Mouse (Mus musculus): ENCODE measurements around the gene Dnaja4.
A peak's percentile ranks its signal among the peaks of the same experiment; 100 is the strongest.
"Not testable (repeated sequence)": the region's sequence is repeated elsewhere in the genome, so short reads cannot be mapped to it uniquely, and the experiment has no call there.

The Dnaja4 gene

GRCm38 (mm10) chr9:54698318-54699086 is at the start of gene Dnaja4:
TSS of gene Dnaja4 (plus strand) at chr9:54698873.
- no peak for DNase-seq (ENCODE audit: low read depth, low spot score)

DNA sequence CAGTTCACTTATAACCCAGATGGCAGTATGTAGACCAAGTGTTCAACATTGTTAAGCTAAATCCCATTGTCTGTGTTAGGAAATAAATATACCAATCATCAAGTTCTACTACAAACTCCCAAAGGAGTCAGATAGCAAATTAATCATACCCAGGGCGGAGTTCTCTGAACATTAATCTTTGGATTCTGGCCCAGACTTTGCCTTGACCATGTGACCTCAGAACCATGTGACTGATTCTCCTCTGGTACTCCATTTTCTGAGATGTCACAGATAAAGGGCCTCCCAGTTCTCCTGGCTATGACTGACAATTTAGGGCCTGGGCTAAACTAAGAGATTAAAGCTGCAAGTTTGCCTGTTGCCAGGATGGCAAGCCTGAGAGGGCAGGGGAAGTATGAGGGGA is 49.3 kb upstream of the Dnaja4 start:
- DNase-seq (ENCODE audit: low read depth, low spot score) = no peak

- no peak for DNase-seq (ENCODE audit: low read depth, low spot score)
Measured at GRCm38 (mm10) chr9:54652778-54653177, 45.9 kb upstream of the Dnaja4 start.

- no peak for DNase-seq (ENCODE audit: low read depth, low spot score)
Measured at GRCm38 (mm10) chr9:54655846-54656245, 42.8 kb upstream of the Dnaja4 start.

DNA sequence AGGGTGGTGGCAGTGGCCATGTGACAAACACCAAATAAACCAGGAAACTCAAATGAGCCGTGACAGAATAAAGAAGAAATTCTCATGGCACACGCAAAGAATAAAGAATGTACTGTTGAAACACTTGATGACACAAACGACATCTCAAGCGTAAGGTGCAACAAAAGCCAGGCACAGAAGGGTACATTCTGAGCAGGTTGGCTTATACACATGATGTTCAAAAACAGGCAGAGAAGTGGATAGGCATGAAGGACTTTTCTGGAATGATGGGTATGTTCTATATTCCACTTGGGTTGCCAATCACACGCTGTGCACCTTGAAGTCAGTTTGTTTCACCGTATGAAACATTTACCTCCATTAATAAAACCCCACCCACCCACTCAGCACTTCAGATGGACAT is 42.3 kb upstream of the Dnaja4 start:
- DNase-seq (ENCODE audit: low read depth, low spot score) = no peak

GRCm38 (mm10) chr9:54658773-54659172 is 39.9 kb upstream of the Dnaja4 start:
- DNase-seq (ENCODE audit: low read depth, low spot score) = no peak

DNA sequence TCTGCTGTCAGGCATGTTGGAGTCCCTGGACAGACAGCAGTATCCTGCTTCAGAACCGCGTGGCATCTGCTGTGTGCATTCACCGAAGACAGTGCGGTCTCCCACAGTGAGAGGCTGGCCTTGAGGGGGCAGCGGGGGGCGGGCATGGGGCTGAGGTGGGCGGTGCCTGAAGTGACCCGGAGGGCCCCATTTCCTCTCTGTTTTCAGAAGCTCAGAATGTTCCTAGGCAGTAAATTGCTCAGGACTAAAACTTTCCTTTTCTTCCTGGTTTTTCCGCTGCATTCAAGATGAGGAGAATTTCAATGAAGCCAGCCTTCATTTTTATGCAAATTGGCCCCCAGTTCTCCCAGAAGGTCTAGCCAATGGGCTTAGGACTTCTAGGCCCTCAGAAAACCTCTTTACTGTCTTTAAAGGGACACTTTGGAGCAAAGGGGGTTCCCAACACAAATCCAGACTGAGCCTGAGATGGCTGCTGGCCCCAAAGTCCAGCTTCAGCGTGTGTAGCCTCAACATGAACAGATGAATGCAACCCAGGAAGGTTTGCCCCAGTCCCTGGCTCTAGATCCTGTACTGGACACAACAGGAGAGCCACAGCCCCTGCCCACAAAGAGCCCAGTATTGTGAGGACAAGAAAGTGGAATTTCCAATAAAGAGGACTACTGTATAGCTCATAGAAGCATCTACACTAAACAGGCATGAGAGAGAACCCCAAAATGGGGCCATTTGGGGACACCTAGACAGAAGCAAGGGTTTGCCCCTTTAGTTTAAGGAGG is 36.9 kb upstream of the Dnaja4 start, which contains the start of gene Acsbg1:
Acsbg1 (minus strand) TSS at position 266 of the 773 bp plus-strand sequence.
- DNase-seq (ENCODE audit: low read depth, low spot score) = no peak

GRCm38 (mm10) chr9:54664358-54664757 is 34.3 kb upstream of the Dnaja4 start:
- no peak for DNase-seq (ENCODE audit: low read depth, low spot score)

GRCm38 (mm10) chr9:54666116-54666515 is 32.6 kb upstream of the Dnaja4 start:
- DNase-seq (ENCODE audit: low read depth, low spot score) = no peak

DNA sequence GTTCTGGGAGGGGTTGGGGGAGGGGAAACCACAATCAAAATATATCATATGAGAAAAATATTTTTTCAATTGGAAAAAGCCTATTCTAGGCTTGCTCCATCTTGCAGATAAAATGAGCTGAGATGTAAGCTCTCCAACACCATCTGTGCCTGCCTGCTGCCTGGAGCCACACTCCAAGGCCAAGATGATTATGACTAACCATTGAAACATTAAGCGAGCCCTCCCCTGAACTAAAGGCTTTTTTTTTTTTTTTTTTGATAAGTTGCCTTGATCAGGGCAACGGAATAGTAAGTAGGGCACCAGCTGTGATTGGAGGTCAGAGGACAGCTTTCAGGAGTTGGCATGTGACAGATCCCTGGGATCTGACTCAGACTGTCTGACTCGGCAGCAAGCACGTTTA is 30.2 kb upstream of the Dnaja4 start:
- DNase-seq (ENCODE audit: low read depth, low spot score) = no peak

DNA sequence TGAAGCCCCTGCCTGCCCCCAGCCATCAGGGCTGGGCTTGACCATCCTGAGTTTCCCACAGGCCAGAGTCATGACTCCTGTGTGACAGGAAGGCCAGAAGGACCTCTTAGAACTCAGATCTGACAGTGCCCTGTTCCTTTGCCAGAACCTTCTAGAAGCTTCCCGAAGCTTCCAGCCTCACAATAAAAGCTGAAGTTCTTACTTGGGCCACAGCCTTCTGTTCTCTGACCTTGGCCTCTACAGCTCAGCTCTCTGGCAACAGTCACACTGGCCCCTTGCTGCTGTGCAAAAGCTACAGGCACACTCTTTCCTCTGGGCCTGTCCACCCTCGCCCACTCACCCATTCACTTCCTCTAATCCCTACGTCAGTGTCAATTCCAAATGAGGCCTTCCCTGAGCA is 26.7 kb upstream of the Dnaja4 start:
- no peak for DNase-seq (ENCODE audit: low read depth, low spot score)

DNA sequence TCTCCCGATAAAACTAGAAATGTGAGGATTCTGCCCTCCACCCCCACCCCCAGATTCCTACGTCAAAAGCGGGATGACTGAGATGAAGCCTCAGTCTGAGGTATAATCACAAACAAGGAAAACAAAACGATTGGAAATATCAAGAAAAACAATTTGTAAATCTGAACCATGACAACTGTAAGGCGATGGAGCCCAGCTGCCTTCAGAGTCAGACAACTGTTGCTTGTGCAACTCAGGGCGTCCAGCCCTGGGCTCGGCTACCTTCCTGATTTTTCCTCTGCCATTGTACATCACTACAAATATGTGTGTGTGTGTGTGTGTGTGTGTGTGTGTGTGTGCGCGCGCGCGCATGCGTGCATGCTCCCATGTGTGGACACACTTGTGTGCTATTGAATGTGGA is 24.8 kb upstream of the Dnaja4 start:
- no peak for DNase-seq (ENCODE audit: low read depth, low spot score)

DNA sequence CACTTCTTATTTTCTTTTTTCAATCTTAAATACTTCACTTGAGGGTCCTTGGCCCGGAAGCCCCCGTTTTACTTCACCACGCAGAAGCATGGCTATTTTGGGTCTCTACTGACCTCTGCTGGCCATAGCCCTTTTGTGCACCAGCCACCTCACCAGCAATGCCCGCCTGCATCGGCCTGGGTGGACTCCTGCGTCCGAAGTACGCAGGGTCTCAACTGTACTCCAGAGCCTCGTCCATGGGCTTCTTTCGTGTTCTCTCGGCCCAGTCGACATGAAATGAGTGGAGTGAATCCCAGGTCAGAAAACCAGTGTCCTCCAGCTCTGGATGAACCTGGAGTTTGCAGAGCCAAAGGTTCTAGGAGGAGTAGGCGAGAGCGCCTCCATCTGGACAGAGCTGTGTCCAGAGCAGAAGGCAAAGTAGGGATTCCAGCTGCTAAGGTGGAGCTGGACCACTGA is 22.1 kb upstream of the Dnaja4 start:
- DNase-seq (ENCODE audit: low read depth, low spot score) = peak; percentile 67

DNA sequence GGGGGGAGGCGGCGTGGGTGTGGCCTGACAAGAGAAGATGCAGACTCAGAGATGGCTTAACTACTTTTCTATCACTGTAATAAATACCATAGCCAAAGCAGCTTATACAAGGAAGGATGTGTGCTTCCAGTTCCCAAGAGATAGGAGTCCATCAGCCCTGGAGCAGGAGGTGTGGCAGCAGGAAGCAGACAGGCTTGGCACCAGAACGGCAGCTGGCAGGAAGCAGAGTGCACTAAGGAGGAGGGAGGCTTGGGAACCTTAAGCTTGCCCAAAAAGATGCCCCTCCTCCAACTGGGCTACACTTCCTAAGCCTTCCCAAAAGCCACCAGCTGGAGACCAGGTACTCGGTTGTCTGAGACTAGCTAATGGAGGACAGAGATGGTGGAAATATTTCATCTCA is 15.8 kb upstream of the Dnaja4 start:
- no peak for DNase-seq (ENCODE audit: low read depth, low spot score)

DNA sequence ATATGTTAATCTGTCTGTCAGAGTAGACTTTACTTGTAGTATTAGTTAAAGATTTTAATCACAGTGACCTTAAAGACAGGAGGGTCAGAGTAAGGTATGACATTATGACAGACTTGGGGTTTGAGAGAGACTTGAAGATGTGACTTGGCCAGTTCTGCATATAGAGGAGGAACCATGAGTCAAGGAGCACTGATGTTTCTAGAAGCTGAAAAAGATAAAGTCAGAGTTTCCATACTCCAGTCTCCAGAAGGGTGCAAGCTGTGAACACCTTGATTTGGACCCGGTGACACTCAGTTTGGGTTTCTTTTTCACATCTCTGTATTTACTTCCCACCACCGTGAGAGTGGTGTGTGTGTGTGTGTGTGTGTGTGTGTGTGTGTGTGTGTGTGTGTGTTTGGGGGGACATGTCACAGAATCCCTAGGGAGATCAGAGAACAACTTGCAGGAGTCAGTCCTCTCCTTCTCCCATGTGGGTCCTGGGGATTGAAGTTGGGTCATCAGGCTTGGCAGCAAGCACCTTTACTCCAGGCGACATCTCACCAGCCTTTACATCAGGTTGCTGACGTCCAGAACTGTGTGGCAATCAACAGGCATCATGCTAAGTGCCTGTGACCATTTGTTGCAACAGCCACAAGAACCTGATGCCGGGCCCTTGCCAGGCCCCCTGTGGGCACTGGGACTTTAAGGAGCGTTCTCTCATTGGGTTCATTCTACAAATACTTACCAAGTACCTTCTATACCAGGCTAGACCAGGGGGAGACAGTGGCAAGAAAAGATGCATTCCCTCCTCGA is 14.7 kb upstream of the Dnaja4 start:
- DNase-seq (ENCODE audit: low read depth, low spot score) = no peak

- DNase-seq (ENCODE audit: low read depth, low spot score) = no peak
Measured at GRCm38 (mm10) chr9:54687246-54688236, 11.1 kb upstream of the Dnaja4 start.

GRCm38 (mm10) chr9:54689446-54689845 is 9.2 kb upstream of the Dnaja4 start:
- no peak for DNase-seq (ENCODE audit: low read depth, low spot score)

DNA sequence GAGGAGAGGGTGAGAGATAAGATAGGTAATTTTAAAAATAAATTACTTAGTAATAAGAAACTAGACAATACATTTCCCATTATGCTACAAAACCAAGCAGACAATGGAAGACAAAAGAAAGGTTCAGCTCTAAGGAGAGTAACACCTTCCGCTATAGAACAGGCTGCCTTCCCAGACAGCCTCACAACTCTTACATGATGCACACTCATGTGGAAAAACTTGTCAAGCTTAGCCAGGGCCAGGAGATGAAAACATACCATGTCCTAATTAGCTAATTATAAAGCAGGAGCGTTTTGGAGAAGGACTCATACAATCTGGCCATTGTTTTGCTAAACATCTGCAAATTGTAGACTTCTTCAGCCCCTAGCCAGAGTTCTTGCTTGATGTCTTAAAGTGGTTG is 8.0 kb upstream of the Dnaja4 start:
- not testable (repeated sequence) for DNase-seq (ENCODE audit: low read depth, low spot score)

DNA sequence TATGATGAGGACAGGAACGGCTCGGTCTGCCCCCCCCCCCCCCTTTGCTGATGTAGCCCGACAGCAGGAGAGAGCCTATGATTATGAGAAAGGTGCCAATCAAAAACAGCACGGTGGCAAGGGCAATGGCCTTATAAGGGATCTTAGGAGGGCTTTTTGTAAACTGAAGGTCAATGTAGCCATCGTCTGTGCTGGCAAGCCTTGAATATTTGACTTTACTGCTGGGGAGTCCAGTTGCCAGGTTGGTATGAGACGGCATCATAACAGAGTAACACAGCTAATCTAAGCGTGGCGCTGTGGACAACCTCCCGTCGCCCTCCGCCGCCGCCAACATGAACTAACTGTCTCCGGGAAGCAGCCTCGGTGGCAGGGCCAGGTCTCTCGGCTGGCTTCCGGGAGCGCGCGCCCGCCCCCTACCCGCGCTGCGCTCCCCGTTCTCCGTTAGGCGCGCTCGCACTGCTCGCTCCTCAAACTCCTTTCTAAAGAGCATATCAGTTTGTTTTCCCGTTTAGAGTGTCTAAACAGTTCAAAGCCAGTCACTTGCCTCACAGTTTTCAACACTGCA is 7.3 kb upstream of the Dnaja4 start:
- DNase-seq (ENCODE audit: low read depth, low spot score) = not testable (repeated sequence)

- DNase-seq (ENCODE audit: low read depth, low spot score) = no peak
Measured at GRCm38 (mm10) chr9:54699087-54699344, 343 bp downstream of the Dnaja4 start.

All from embryo, embryonic 11.5 days (tissue).